Mouse (Mus musculus): Measurements from ENCODE around the gene Crim1. TPM values are rescaled to one million over a fixed set of nuclear protein-coding genes. Genes with fewer than 3 reads are reported as not detected.

Gene Crim1
- polyA plus RNA-seq, 1 experiment from 2014 or later = 18.7 TPM

DNA sequence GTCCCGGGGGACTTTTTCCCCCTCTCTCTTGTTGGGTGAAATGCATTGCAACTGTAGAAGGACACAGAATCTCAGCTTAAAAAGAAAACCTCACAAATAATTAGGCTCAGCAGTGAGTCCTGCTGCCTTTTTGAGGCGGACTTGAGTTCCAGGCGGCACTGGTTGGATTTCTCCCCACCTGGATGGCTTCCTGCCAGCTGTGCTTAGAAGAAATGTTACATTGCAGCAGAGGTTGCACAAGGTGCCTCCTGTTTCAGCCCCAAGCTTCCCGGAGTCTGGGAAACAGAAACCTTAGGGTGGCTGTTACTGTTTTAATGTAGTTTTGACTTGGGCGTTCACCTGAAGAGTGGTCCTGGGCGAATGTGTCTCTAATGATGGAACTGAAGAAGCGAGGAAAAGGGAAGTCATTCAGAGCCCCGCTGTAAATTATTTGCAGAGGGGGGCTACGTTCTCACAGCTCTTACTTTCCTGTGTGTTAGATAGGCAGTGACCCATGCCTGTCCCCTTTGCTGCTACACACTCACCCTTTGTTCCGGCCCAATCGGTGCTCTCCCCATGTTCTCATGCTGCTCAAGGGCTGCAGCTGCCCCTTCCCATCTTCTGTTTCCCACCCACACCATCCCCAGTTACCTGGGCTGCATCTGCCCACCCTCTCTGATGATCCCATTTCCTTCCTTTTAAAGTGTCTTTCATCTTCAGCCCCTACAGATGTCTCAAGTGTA is 83.4 kb downstream of the Crim1 start:
- Histone ChIP-seq H3K4me2 (replicated peaks) (no peak overlapping the region), H3K27me3 (ENCODE audit: control insufficient read depth, insufficient read depth, low read length) (no peaks in the 10 kb centered on the region), H3K4me3 (replicated peaks; ENCODE audit: low read length) (no peak overlapping the region), H3K9ac (no peak overlapping the region), H3K36me3 (replicated peaks; ENCODE audit: control insufficient read depth, insufficient read depth) (no peaks in the 10 kb centered on the region), H3K9me3 (ENCODE audit: control insufficient read depth, low read length) (no peaks in the 10 kb centered on the region), H3K27ac (no peak overlapping the region), H3K4me1 (replicated peaks; ENCODE audit: control insufficient read depth, insufficient read depth, low read length) (peaks cover 10% of the 10 kb centered on the region; the same call in 1 of the 2 replicates)
- DNase-seq (ENCODE audit: low spot score) (no peak), ATAC-seq (ENCODE audit: low FRiP score) (no peak)
- 67% methylated on average over 11 of the region's 11 CpGs for WGBS

DNA sequence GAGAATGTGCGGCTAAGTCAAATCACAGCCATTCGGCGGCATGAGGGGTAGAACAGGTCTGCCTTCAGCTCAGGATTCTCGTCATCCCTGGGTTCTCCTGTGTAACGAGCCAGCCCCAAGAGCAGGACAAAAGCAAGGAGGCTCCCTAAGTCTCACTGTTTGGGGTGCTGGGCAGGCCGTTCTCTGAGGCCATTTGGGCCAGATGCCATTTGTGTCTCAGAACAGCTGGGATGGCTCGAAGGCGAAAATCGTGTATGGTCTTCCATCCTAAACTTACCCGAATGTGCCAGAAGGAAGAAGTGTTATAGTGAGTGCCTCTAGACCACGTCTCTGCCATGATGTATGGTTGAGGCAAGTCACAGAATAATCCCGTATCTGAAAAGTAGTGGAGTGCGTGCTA is 86.0 kb downstream of the Crim1 start:
- ATAC-seq (ENCODE audit: low FRiP score) (no peak), DNase-seq (ENCODE audit: low spot score) (no peak)
- 90% methylated on average over 13 of the region's 13 CpGs for WGBS
- Histone ChIP-seq H3K4me1 (replicated peaks; ENCODE audit: control insufficient read depth, insufficient read depth, low read length) (no peaks in the 10 kb centered on the region), H3K4me2 (replicated peaks) (no peak overlapping the region), H3K9ac (no peak overlapping the region), H3K4me3 (replicated peaks; ENCODE audit: low read length) (no peak overlapping the region), H3K27me3 (ENCODE audit: control insufficient read depth, insufficient read depth, low read length) (no peaks in the 10 kb centered on the region), H3K9me3 (ENCODE audit: control insufficient read depth, low read length) (no peaks in the 10 kb centered on the region), H3K27ac (no peak overlapping the region), H3K36me3 (replicated peaks; ENCODE audit: control insufficient read depth, insufficient read depth) (no peaks in the 10 kb centered on the region)

DNA sequence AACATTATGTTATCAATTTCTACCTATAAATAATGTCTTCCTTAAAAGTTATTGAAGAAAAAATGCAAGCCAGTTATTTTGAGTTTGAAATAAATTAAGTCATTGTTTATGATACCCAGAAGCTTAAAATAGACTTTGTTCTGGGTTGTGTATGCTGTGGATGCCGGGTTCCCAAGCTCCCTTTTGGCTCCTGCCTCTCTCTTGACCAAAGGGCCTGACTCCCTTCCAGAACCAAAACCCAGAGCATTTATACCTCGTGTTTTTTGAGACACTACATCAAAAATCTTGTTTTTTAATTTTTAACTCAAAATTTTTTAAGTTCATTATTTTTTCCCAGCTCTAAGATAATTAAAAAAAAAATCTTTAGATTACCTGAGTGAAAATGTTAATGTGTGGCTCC is 87.3 kb downstream of the Crim1 start:
- Histone ChIP-seq H3K27ac (no peak overlapping the region), H3K4me3 (replicated peaks; ENCODE audit: low read length) (no peak overlapping the region), H3K27me3 (ENCODE audit: control insufficient read depth, insufficient read depth, low read length) (no peaks in the 10 kb centered on the region), H3K36me3 (replicated peaks; ENCODE audit: control insufficient read depth, insufficient read depth) (no peaks in the 10 kb centered on the region), H3K9ac (no peak overlapping the region), H3K4me2 (replicated peaks) (no peak overlapping the region), H3K4me1 (replicated peaks; ENCODE audit: control insufficient read depth, insufficient read depth, low read length) (no peaks in the 10 kb centered on the region), H3K9me3 (ENCODE audit: control insufficient read depth, low read length) (no peaks in the 10 kb centered on the region)
- no peak for DNase-seq (ENCODE audit: low spot score)
- no peak for ATAC-seq (ENCODE audit: low FRiP score)
- WGBS = 96% methylated on average over 2 of the region's 2 CpGs

DNA sequence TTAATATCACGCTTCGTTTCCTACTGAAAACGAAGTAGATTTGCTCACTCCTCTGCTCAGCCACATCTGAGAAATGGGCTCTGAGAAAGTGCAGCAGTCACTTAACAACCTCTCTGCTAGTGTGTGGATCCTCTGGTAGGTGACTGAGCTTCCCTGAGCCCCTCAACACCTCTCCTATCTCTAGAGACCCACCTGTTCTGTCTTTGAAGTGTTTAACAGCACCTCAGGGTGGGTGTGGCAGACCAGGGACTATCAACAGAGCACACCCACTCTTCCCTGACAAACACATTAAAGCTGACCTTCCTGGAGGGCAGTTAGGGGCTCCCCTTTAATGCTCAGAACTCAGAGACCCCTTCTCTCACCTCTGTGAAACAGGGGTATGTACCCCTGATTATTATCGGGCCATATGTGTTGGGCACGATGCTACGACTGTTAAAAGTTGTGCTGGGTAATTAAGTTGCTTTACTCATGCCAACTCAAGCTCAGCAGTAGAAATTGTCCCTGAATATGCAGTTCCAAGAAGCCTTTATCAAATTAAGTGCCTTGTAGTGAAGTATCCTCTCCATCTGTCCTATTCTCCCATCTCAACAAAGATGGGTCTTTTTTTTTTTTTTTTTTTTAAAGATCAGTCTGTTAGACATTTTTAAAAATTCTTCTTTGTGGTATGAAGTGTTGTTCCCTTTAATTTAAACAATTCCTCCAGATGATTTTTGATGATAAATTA is 90.3 kb downstream of the Crim1 start:
- H3K9ac ChIP-seq = no peak overlapping the region
- WGBS = 93% methylated on average over 6 of the region's 6 CpGs
- ATAC-seq (ENCODE audit: low FRiP score) = no peak

DNA sequence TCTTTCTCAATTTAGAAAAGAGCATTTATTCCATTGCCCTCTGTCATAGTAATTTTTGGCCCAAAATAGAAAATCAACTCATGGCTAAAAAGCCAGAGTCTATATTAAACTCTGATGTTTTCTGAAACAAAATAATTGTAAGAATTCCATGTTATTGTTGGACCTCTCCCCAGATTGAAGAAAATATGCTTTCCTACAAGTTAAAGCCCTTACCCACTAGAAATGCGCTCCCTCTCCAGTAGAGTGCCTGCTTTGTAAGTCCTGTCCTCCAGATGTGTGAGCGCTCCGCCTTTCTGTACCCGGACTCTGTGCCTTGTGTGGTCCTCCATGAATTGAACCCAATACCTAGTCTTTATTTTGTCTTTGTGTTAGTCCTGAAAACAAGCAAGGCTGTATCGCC is 91.0 kb downstream of the Crim1 start:
- DNase-seq (ENCODE audit: low spot score) (no peak), ATAC-seq (ENCODE audit: low FRiP score) (no peak)
- Histone ChIP-seq H3K4me3 (replicated peaks; ENCODE audit: low read length) (no peak overlapping the region), H3K9ac (no peak overlapping the region), H3K4me1 (replicated peaks; ENCODE audit: control insufficient read depth, insufficient read depth, low read length) (no peaks in the 10 kb centered on the region), H3K27me3 (ENCODE audit: control insufficient read depth, insufficient read depth, low read length) (no peaks in the 10 kb centered on the region), H3K36me3 (replicated peaks; ENCODE audit: control insufficient read depth, insufficient read depth) (no peaks in the 10 kb centered on the region), H3K4me2 (replicated peaks) (no peak overlapping the region), H3K27ac (no peak overlapping the region), H3K9me3 (ENCODE audit: control insufficient read depth, low read length) (no peaks in the 10 kb centered on the region)
- WGBS = 92% methylated on average over 5 of the region's 5 CpGs

More for the DNA sequence above, 90.3 kb downstream of the Crim1 start:
- Histone ChIP-seq H3K4me1 (replicated peaks; ENCODE audit: control insufficient read depth, insufficient read depth, low read length) (no peaks in the 10 kb centered on the region), H3K4me3 (replicated peaks; ENCODE audit: low read length) (no peak overlapping the region), H3K36me3 (replicated peaks; ENCODE audit: control insufficient read depth, insufficient read depth) (no peaks in the 10 kb centered on the region), H3K27me3 (ENCODE audit: control insufficient read depth, insufficient read depth, low read length) (no peaks in the 10 kb centered on the region), H3K27ac (no peak overlapping the region), H3K9me3 (ENCODE audit: control insufficient read depth, low read length) (no peaks in the 10 kb centered on the region), H3K4me2 (replicated peaks) (no peak overlapping the region)
- DNase-seq (ENCODE audit: low spot score) = no peak

DNA sequence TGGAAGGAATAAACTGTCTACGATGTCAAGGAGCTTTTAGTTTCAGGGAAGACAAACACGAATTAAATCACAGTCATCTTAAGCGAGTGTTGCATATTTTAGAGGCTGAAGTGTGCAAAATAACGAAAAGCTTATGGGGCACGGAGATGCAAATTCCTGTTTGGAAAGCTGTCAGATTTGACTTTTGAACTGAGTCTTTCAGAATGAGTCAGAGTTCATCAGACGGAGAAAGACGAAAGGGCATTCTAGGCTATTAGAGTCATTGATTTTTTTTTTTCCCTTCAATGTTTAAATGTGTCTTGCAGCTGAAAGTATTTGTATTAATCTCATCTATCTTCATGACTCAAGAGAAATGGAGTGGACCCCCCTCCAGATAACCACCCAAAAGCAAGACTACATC is 92.3 kb downstream of the Crim1 start:
- DNase-seq (ENCODE audit: low spot score) = no peak
- H3K4me1 ChIP-seq (replicated peaks; ENCODE audit: control insufficient read depth, insufficient read depth, low read length) = no peaks in the 10 kb centered on the region
- no peak overlapping the region for H3K4me3 ChIP-seq (replicated peaks; ENCODE audit: low read length)
- 78% methylated on average over 7 of the region's 7 CpGs for WGBS
- no peak overlapping the region for H3K9ac ChIP-seq
- no peaks in the 10 kb centered on the region for H3K9me3 ChIP-seq (ENCODE audit: control insufficient read depth, low read length)
- no peak for ATAC-seq (ENCODE audit: low FRiP score)
- H3K36me3 ChIP-seq (replicated peaks; ENCODE audit: control insufficient read depth, insufficient read depth) = no peaks in the 10 kb centered on the region
- H3K27ac ChIP-seq = no peak overlapping the region
- H3K27me3 ChIP-seq (ENCODE audit: control insufficient read depth, insufficient read depth, low read length) = no peaks in the 10 kb centered on the region
- H3K4me2 ChIP-seq (replicated peaks) = no peak overlapping the region

DNA sequence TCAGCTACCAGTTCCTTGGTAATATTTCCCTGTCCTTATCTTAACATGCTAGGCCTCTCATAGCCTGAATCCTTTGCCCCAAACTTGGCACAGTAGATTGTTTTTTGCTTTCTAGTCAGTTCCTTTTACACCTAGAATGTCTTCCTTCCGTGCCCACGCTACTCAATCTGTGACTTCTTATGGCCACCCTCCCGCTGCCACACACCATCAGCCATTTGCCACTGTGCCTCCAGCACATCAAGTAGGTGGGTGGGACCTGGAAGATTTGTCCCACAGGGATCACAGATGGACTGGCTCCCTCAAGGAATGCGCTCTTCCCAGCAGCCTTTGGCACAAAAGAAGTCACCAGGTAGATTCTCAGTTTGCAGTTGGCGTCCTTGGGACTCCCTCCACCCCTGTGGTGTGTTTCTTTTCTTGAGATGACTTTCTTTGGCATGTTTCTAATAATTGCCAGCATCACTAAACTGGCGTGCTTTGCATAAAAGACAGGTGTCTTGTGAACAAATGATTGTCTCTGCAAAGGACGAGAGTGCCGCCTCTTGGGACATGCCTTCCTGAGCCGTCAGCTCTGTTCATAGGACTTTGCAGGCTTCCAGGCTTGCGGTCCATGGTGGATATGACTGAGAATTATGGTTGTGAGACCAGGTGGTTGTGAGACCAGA is 92.9 kb downstream of the Crim1 start:
- Histone ChIP-seq H3K4me2 (replicated peaks) (no peak overlapping the region), H3K27ac (no peak overlapping the region), H3K4me1 (replicated peaks; ENCODE audit: control insufficient read depth, insufficient read depth, low read length) (no peaks in the 10 kb centered on the region), H3K4me3 (replicated peaks; ENCODE audit: low read length) (no peak overlapping the region), H3K9me3 (ENCODE audit: control insufficient read depth, low read length) (no peaks in the 10 kb centered on the region), H3K27me3 (ENCODE audit: control insufficient read depth, insufficient read depth, low read length) (no peaks in the 10 kb centered on the region), H3K36me3 (replicated peaks; ENCODE audit: control insufficient read depth, insufficient read depth) (no peaks in the 10 kb centered on the region), H3K9ac (no peak overlapping the region)
- DNase-seq (ENCODE audit: low spot score) (no peak), ATAC-seq (ENCODE audit: low FRiP score) (no peak)
- 93% methylated on average over 10 of the region's 10 CpGs for WGBS

DNA sequence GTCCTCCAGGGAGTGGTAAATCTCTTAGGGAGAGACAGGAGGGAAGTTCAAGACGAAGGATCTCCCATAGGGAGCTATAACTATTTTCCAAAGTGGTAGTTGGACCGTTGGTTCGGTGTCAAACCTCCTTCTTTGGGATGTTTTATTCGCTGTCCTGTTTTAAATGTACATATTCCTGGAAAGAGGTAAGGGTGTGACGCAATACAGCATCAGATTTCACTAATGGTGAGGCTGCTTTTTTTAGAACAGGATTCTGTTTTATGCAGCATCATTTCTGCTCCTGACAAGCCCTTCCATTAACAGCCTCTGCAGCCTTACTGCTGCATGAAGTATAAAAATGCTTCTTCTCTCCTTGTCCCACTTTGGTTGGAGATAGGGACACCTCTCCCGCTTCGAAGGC is 95.9 kb downstream of the Crim1 start:
- no peaks in the 10 kb centered on the region; the same call in 1 of the 2 replicates for H3K36me3 ChIP-seq (replicated peaks; ENCODE audit: control insufficient read depth, insufficient read depth)
- H3K9ac ChIP-seq = no peak overlapping the region
- no peaks in the 10 kb centered on the region for H3K4me1 ChIP-seq (replicated peaks; ENCODE audit: control insufficient read depth, insufficient read depth, low read length)
- ATAC-seq (ENCODE audit: low FRiP score) = no peak
- H3K4me3 ChIP-seq (replicated peaks; ENCODE audit: low read length) = no peak overlapping the region
- H3K27me3 ChIP-seq (ENCODE audit: control insufficient read depth, insufficient read depth, low read length) = no peaks in the 10 kb centered on the region
- no peaks in the 10 kb centered on the region for H3K9me3 ChIP-seq (ENCODE audit: control insufficient read depth, low read length)
- no peak overlapping the region for H3K27ac ChIP-seq
- 96% methylated on average over 7 of the region's 7 CpGs for WGBS
- no peak for DNase-seq (ENCODE audit: low spot score)
- no peak overlapping the region for H3K4me2 ChIP-seq (replicated peaks)

DNA sequence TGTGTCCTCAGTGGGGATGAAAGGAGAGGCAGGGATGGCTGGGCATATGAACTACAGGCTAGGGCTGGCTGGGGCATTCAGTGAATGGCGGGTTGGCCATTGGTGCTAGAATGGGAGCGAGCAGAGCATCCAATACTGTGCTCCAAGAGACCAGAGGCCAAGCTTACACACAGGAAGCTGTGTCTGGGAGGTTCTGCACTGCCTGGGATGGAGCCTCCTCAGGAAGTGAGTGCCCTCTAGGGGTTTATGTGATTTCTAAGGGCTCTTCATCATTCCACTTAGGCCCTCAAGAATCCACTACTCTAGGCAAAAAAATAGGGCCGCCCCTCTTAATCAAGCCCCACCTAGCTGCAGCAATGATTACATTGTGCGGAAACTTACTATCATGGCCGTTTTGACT is 98.1 kb downstream of the Crim1 start:
- DNase-seq (ENCODE audit: low spot score) (no peak), ATAC-seq (ENCODE audit: low FRiP score) (no peak; the same call in 1 of the 2 replicates)
- no peak overlapping the region for H3K4me2 ChIP-seq (replicated peaks)
- no peaks in the 10 kb centered on the region for H3K4me1 ChIP-seq (replicated peaks; ENCODE audit: control insufficient read depth, insufficient read depth, low read length)
- WGBS = 90% methylated on average over 5 of the region's 5 CpGs
- H3K36me3 ChIP-seq (replicated peaks; ENCODE audit: control insufficient read depth, insufficient read depth) = no peaks in the 10 kb centered on the region; the same call in 1 of the 2 replicates
- no peaks in the 10 kb centered on the region for H3K27me3 ChIP-seq (ENCODE audit: control insufficient read depth, insufficient read depth, low read length)
- H3K4me3 ChIP-seq (replicated peaks; ENCODE audit: low read length) = no peak overlapping the region
- no peaks in the 10 kb centered on the region for H3K9me3 ChIP-seq (ENCODE audit: control insufficient read depth, low read length)
- H3K9ac ChIP-seq = no peak overlapping the region
- no peak overlapping the region for H3K27ac ChIP-seq

All from hindbrain, embryonic 14.5 days (tissue).